Mouse (Mus musculus) lung, postnatal 0 days (tissue): ENCODE data around the gene Zfr. TPM values are rescaled to one million over a fixed set of nuclear protein-coding genes. Genes with fewer than 3 reads are reported as not detected.
A peak's percentile ranks its signal among the peaks of the same experiment; 100 is the strongest.

ENCODE experiments used
- ATAC-seq: fragments of 200-750 bp; cut with Nextera tagmentation; 2 replicates; pipeline ENCODE4 v1.8.0; 2017; ENCODE audit warnings: moderate library complexity
- DNase-seq: peaks from one replicate; pipeline ENCODE4 v3.0.0-alpha.2; 2016; ENCODE audit warnings: low spot score
- H3K27ac ChIP-seq: fragments of 300-500 bp; sonication (generic); 2 replicates; pipeline ENCODE4 v1.5.1; 2014; ENCODE audit warnings: antibody characterized with exemption, mild to moderate bottlenecking, low read length, mixed read lengths
- H3K27me3 ChIP-seq: fragments of 300-500 bp; sonication (generic); replicated peaks from 2 replicates; pipeline ENCODE4 v1.6.1; 2014; ENCODE audit warnings: low read length, mixed read lengths; ENCODE audit not compliant: insufficient read depth
- H3K36me3 ChIP-seq: fragments of 300-500 bp; sonication (generic); 2 replicates; pipeline ENCODE4 v1.6.1; 2014; ENCODE audit warnings: low read length, mixed read lengths; ENCODE audit not compliant: insufficient read depth
- H3K4me1 ChIP-seq: fragments of 300-500 bp; sonication (generic); 2 replicates; pipeline ENCODE4 v1.6.1; 2014; ENCODE audit warnings: antibody characterized with exemption, low read depth, low read length, mixed read lengths; ENCODE audit not compliant: insufficient read depth
- H3K4me2 ChIP-seq: fragments of 300-500 bp; sonication (generic); replicated peaks from 2 replicates; pipeline ENCODE4 v1.6.1; 2014; ENCODE audit warnings: low read depth, mild to moderate bottlenecking, low read length, moderate library complexity, mixed read lengths
- H3K4me3 ChIP-seq: fragments of 300-500 bp; sonication (generic); 2 replicates; pipeline ENCODE4 v1.5.1; 2014; ENCODE audit warnings: low read depth, low read length
- H3K9ac ChIP-seq: fragments of 300-500 bp; sonication (generic); replicated peaks from 2 replicates; pipeline ENCODE4 v1.6.1; 2014; ENCODE audit warnings: low read depth, mild to moderate bottlenecking
- H3K9me3 ChIP-seq: fragments of 300-500 bp; sonication (generic); 2 replicates; pipeline ENCODE4 v1.6.1; 2016; ENCODE audit warnings: low read length, mixed read lengths
- CTCF ChIP-seq: IDR thresholded peaks from 2 replicates; pipeline ENCODE4 v1.5.1; 2016; ENCODE audit warnings: antibody characterized with exemption, mild to moderate bottlenecking
- EP300 ChIP-seq: IDR thresholded peaks from 2 replicates; pipeline ENCODE4 v1.6.1; 2016; ENCODE audit warnings: antibody characterized with exemption, mild to moderate bottlenecking, control low read depth
- WGBS: fragments of 180-500 bp; shearing (Covaris S2); extraction: QIAGEN DNeasy Blood & Tissue Kit; methylation state at CpG from one replicate; pipeline ENCODE4 v1.1.7; 2014; 5-methylcytosine and 5-hydroxymethylcytosine counted together
- microRNA counts: library from miRNA; unstranded; fragments of <30 nt; microRNA quantifications from one replicate; lab custom pipeline; 2015
- microRNA-seq: library from miRNA; unstranded; fragments of <30 nt; microRNA quantifications from one replicate; pipeline ENCODE4, GENCODE M21; 2016
- polyA plus RNA-seq: library from polyadenylated mRNA; unstranded; fragments of >200 nt; fragmentation: Nextera tagmentation; extraction: Ambion mirVana; gene quantifications from 2 replicates; pipeline ENCODE4 v1.2.1, GENCODE M21; 2015

Gene Zfr
- polyA plus RNA-seq, 1 experiment from 2014 or later = 91.9 TPM

- DNase-seq = peak; percentile 53
These were observed 112.8 kb downstream of the Zfr start for GRCm38 (mm10) chr15:12230243-12230935.

GRCm38 (mm10) chr15:12231462-12231861, 113.8 kb downstream of the Zfr start:
- H3K4me2 ChIP-seq = no peak overlapping the region
- 72% methylated on average over 6 of the region's 6 CpGs for WGBS
- H3K27ac ChIP-seq = peak overlapping the region; percentile 85
- DNase-seq = no peak
- peaks cover 12% of the 10 kb centered on the region for H3K4me1 ChIP-seq
- H3K4me3 ChIP-seq = no peak overlapping the region
- TF ChIP-seq CTCF (peak; percentile 45), EP300 (no peak)
- no peaks in the 10 kb centered on the region for H3K27me3 ChIP-seq
- H3K9me3 ChIP-seq = no peaks in the 10 kb centered on the region
- no peak overlapping the region for H3K9ac ChIP-seq
- H3K36me3 ChIP-seq = no peaks in the 10 kb centered on the region
- ATAC-seq = no peak

More at GRCm38 (mm10) chr15:12230243-12230935, 112.8 kb downstream of the Zfr start:
- no peaks in the 10 kb centered on the region for H3K9me3 ChIP-seq
- no peaks in the 10 kb centered on the region for H3K36me3 ChIP-seq
- peak; percentile 25; the same call in 1 of the 2 replicates for ATAC-seq
- no peaks in the 10 kb centered on the region for H3K27me3 ChIP-seq
- H3K4me3 ChIP-seq = no peak overlapping the region
- H3K4me2 ChIP-seq = no peak overlapping the region
- TF ChIP-seq EP300 (peak; percentile 43), CTCF (no peak)
- H3K27ac ChIP-seq = peak overlapping the region; percentile 4; the same call in 1 of the 2 replicates
- H3K4me1 ChIP-seq = peaks cover 12% of the 10 kb centered on the region
- 29% methylated on average over 12 of the region's 12 CpGs for WGBS
- no peak overlapping the region for H3K9ac ChIP-seq

- Histone ChIP-seq H3K36me3 (no peaks in the 10 kb centered on the region), H3K27ac (peak overlapping the region; percentile 85), H3K4me1 (peaks cover 12% of the 10 kb centered on the region), H3K4me2 (no peak overlapping the region), H3K27me3 (no peaks in the 10 kb centered on the region), H3K9me3 (no peaks in the 10 kb centered on the region), H3K4me3 (no peak overlapping the region), H3K9ac (no peak overlapping the region)
- ATAC-seq = peak; percentile 93
- 40% methylated on average over 11 of the region's 11 CpGs for WGBS
- peak; percentile 85 for DNase-seq
- no peak for TF ChIP-seq CTCF
- peak; percentile 83 for TF ChIP-seq EP300
These were observed 114.8 kb downstream of the Zfr start for GRCm38 (mm10) chr15:12232429-12232828.

GRCm38 (mm10) chr15:12233021-12233420, 115.4 kb downstream of the Zfr start:
- TF ChIP-seq EP300 = no peak
- no peak for TF ChIP-seq CTCF
- H3K27me3 ChIP-seq = no peaks in the 10 kb centered on the region
- H3K27ac ChIP-seq = peak overlapping the region; percentile 85
- H3K4me3 ChIP-seq = no peak overlapping the region
- H3K9me3 ChIP-seq = no peaks in the 10 kb centered on the region
- H3K4me2 ChIP-seq = no peak overlapping the region
- peaks cover 5% of the 10 kb centered on the region; the same call in 1 of the 2 replicates for H3K36me3 ChIP-seq
- DNase-seq = no peak
- no peak for ATAC-seq
- 64% methylated on average over 4 of the region's 4 CpGs for WGBS
- peaks cover 12% of the 10 kb centered on the region for H3K4me1 ChIP-seq
- H3K9ac ChIP-seq = no peak overlapping the region

MicroRNA genes within 50 kb of the gene (microRNA counts, 519-probe panel; counts per million panel counts)
- microRNA mmu-miR-1898 (lab: Ali Mortazavi, UCI) = not detected

Small RNAs within 50 kb of the gene (microRNA-seq; reads per million reads assigned to microRNA genes)
- gene Mir1898 = not detected

Other genes starting within 250 kb of the Zfr start
- gene Npr3, start 210.5 kb upstream of the Zfr start, polyA plus RNA-seq = 11.2 and 16.4 TPM in 2 replicates
- gene Sub1, start 120.8 kb upstream of the Zfr start, polyA plus RNA-seq = 608 and 620 TPM in 2 replicates
- gene Mtmr12, start 87.2 kb downstream of the Zfr start, polyA plus RNA-seq = 12.3 and 14.6 TPM in 2 replicates
- 79.4 and 85.9 TPM in 2 replicates for gene Golph3, start 203.6 kb downstream of the Zfr start, polyA plus RNA-seq
- 0.33 and 1.1 TPM in 2 replicates for gene 1810049J17Rik, start 204.1 kb downstream of the Zfr start, polyA plus RNA-seq